In genomic region chr15:94649071-94649765, GRCm38 (mm10) we compare ENCODE assay signal across 12 mouse cellular contexts. TPM values are rescaled to one million over a fixed set of nuclear protein-coding genes. Genes with fewer than 3 reads are reported as not detected.
A peak's percentile ranks its signal among the peaks of the same experiment; 100 is the strongest.
DNase-seq lines count a peak whose midpoint lies in the region; ATAC-seq and TF ChIP-seq lines count a peak whose summit lies in the region.
"Had no signal": no experiment of that assay in that cellular context is flagged by ENCODE, and none has a peak within 500 bp of the region (broad histone marks: within the 10 kb centered on the region; RNA-seq: fewer than 3 reads in every experiment).

No protein-coding gene starts in this region.

- peak overlapping the region; percentile 6; the same call in 1 of the 2 replicates for H3K9ac ChIP-seq in heart, embryonic 13.5 days
- H3K9ac ChIP-seq in midbrain, embryonic 14.5 days (replicated peaks; ENCODE audit: low read length): 0 out of 2 replicates have a peak overlapping the region, but pooled peaks have one; percentile 12
- H3K9ac ChIP-seq: stomach, embryonic 15.5 days had no signal

- H3K4me3 ChIP-seq in kidney, adult 2 months (ENCODE audit: insufficient read depth, low read depth, low read length): no peak overlapping the region
- peak overlapping the region; percentile 10; the same call in 1 of the 2 replicates for H3K4me3 ChIP-seq in heart, embryonic 13.5 days
- no peak overlapping the region for H3K4me3 ChIP-seq in midbrain, embryonic 14.5 days (replicated peaks; ENCODE audit: low read depth, low read length)
- H3K4me3 ChIP-seq: myocyte; stomach, embryonic 15.5 days had no signal

- peaks cover 6% of the 10 kb centered on the region; the same call in 1 of the 2 replicates for H3K4me1 ChIP-seq in kidney, adult 2 months (ENCODE audit: control insufficient read depth, insufficient read depth, low read length)
- peaks cover 15% of the 10 kb centered on the region for H3K4me1 ChIP-seq in heart, embryonic 13.5 days
- peaks cover 26% of the 10 kb centered on the region for H3K4me1 ChIP-seq in midbrain, embryonic 14.5 days (ENCODE audit: control insufficient read depth, insufficient read depth, low read length)

- H3K4me2 ChIP-seq in heart, embryonic 13.5 days: peak overlapping the region; percentile 49
- H3K4me2 ChIP-seq in midbrain, embryonic 14.5 days (ENCODE audit: low read length): no peak overlapping the region
- H3K4me2 ChIP-seq: liver, embryonic 11.5 days; stomach, embryonic 15.5 days had no signal

- H3K27me3 ChIP-seq in kidney, adult 2 months (replicated peaks; ENCODE audit: control insufficient read depth, insufficient read depth, low read length): no peaks in the 10 kb centered on the region
- peaks cover 4% of the 10 kb centered on the region; the same call in 1 of the 2 replicates for H3K27me3 ChIP-seq in heart, embryonic 13.5 days (replicated peaks)
- no peaks in the 10 kb centered on the region for H3K27me3 ChIP-seq in midbrain, embryonic 14.5 days (ENCODE audit: control insufficient read depth, insufficient read depth, low read length)
- H3K27me3 ChIP-seq: stomach, embryonic 15.5 days had no signal

- H3K9me3 ChIP-seq in heart, embryonic 13.5 days: no peaks in the 10 kb centered on the region
- no peaks in the 10 kb centered on the region for H3K9me3 ChIP-seq in midbrain, embryonic 14.5 days (ENCODE audit: control insufficient read depth, low read length)
- H3K9me3 ChIP-seq: stomach, embryonic 15.5 days had no signal

- WGBS in kidney, adult 2 months: 48% methylated on average over 17 of the region's 17 CpGs
- WGBS in heart, embryonic 13.5 days: 30% methylated on average over 17 of the region's 17 CpGs
- WGBS in midbrain, embryonic 14.5 days: 48% methylated on average over 17 of the region's 17 CpGs

- no peak for TF ChIP-seq CTCF in kidney, adult 2 months (conservative IDR thresholded peaks at IDR 0.05; ENCODE audit: insufficient read depth, insufficient read length, low read depth, low read length)

- ATAC-seq in heart, embryonic 13.5 days (ENCODE audit: extremely low read depth, insufficient number of reproducible peaks, low FRiP score, low TSS enrichment): no peak
- ATAC-seq in midbrain, embryonic 14.5 days (ENCODE audit: low FRiP score, low TSS enrichment): no peak
- no peak for ATAC-seq in activated CD4-positive, CD25-positive, alpha-beta regulatory T cell, adult 4 months
- ATAC-seq: intestine, embryonic 16.5 days had no signal

- peak; percentile 39 for DNase-seq in kidney, adult 2 months
- DNase-seq in kidney, postnatal 10 days: no peak
- DNase-seq in adrenal gland, postnatal 36 days: peak; percentile 26 to 45
- no peak for DNase-seq in midbrain, embryonic 14.5 days
- no peak for DNase-seq in gastrocnemius, adult 8-10 months (ENCODE audit: low spot score in 2 of 2)
- DNase-seq in embryo, embryonic 10.5 days (ENCODE audit: low spot score): no peak

- TF ChIP-seq POLR2A in kidney, adult 2 months (IDR thresholded peaks at IDR 0.05; ENCODE audit: low read depth, low read length): no peak

- no peak overlapping the region for H3K27ac ChIP-seq in kidney, adult 2 months (ENCODE audit: insufficient read depth, low read depth, low read length)
- H3K27ac ChIP-seq in heart, embryonic 13.5 days (replicated peaks): no peak overlapping the region
- H3K27ac ChIP-seq in midbrain, embryonic 14.5 days (replicated peaks; ENCODE audit: low read depth, low read length): peak overlapping the region; percentile 38; the same call in 1 of the 2 replicates
- H3K27ac ChIP-seq: stomach, embryonic 15.5 days had no signal

- H3K36me3 ChIP-seq in kidney, adult 2 months (ENCODE audit: control insufficient read depth, insufficient read depth, low read length): no peaks in the 10 kb centered on the region
- H3K36me3 ChIP-seq in heart, embryonic 13.5 days: no peaks in the 10 kb centered on the region
- H3K36me3 ChIP-seq in midbrain, embryonic 14.5 days (ENCODE audit: control insufficient read depth, insufficient read depth, low read length): no peaks in the 10 kb centered on the region
- H3K36me3 ChIP-seq: stomach, embryonic 15.5 days had no signal

RNA-seq across cellular contexts. Expression of gene Tmem117, which starts 20.2 kb away (rescaled TPM):
- polyA plus RNA-seq in kidney, adult 2 months (2012; rRNA removed): 3.3 and 4.6 TPM in 2 replicates
- total RNA-seq in adrenal gland, postnatal 36 days (2021): 1 to 10 TPM; 4.2 to 5.1 TPM
- polyA plus RNA-seq in heart, embryonic 13.5 days (2015; fragmentation: Nextera tagmentation; extraction: Ambion mirVana): 1.2 and 1.3 TPM in 2 replicates
- 10.0 and 10.5 TPM in 2 replicates for polyA plus RNA-seq in midbrain, embryonic 14.5 days (2014; fragmentation: Nextera tagmentation; extraction: Ambion mirVana)
- total RNA-seq in gastrocnemius, adult 8-10 months (2022): 10 to 100 TPM; 16.1 to 18.1 (median 16.5) TPM
- under 1 TPM in 1 of 2 experiments, not detected in 1; 0.49 TPM for polyA plus RNA-seq in activated CD4-positive, CD25-positive, alpha-beta regulatory T cell, adult 4 months (2017; shearing (Covaris generic))

RNA-seq across cellular contexts. Expression of gene Twf1, which starts 59.5 kb away (rescaled TPM):
- polyA plus RNA-seq in kidney, adult 2 months (2012; rRNA removed): 45.0 and 54.2 TPM in 2 replicates
- 10 to 100 TPM; 92.6 to 95.1 TPM for total RNA-seq in adrenal gland, postnatal 36 days (2021)
- polyA plus RNA-seq in heart, embryonic 13.5 days (2015; fragmentation: Nextera tagmentation; extraction: Ambion mirVana): 44.3 and 47.6 TPM in 2 replicates
- polyA plus RNA-seq in midbrain, embryonic 14.5 days (2014; fragmentation: Nextera tagmentation; extraction: Ambion mirVana): 82.2 and 99.6 TPM in 2 replicates
- 1 to 10 TPM; 4.4 to 8.9 (median 6.4) TPM for total RNA-seq in gastrocnemius, adult 8-10 months (2022)
- 10 to 100 TPM; 52.6 to 60.0 TPM for polyA plus RNA-seq in activated CD4-positive, CD25-positive, alpha-beta regulatory T cell, adult 4 months (2017; shearing (Covaris generic))

Comparison
In these comparisons a context has a peak if more than half of its experiments do, and no peak if none do; other contexts are left out.
1. DNase-seq: peak in kidney, adult 2 months (single experiment) and adrenal gland, postnatal 36 days (2 of 2); none in kidney, postnatal 10 days (single experiment), midbrain, embryonic 14.5 days (single experiment), gastrocnemius, adult 8-10 months (0 of 2) and embryo, embryonic 10.5 days (single experiment).